Mouse (Mus musculus): Measurements from ENCODE around the gene Fam19a5.

Fam19a5 gene

GRCm38 (mm10) chr15:87543599-87544338 is at the start of gene Fam19a5:
Gene Fam19a5, plus strand, starts transcription at chr15:87544299.
- peak; percentile 75 to 87 for DNase-seq

GRCm38 (mm10) chr15:87501737-87502136 is 42.4 kb upstream of the Fam19a5 start:
- DNase-seq, result no peak

GRCm38 (mm10) chr15:87507349-87507748 is 36.8 kb upstream of the Fam19a5 start:
- DNase-seq, result no peak

- no peak for DNase-seq
Observed at GRCm38 (mm10) chr15:87510886-87511285, 33.2 kb upstream of the Fam19a5 start.

GRCm38 (mm10) chr15:87518161-87518560 is 25.9 kb upstream of the Fam19a5 start:
- no peak for DNase-seq

GRCm38 (mm10) chr15:87529271-87529670 is 14.8 kb upstream of the Fam19a5 start:
- no peak for DNase-seq

- peak in 1 of 2 experiments; percentile 55 for DNase-seq
Observed at GRCm38 (mm10) chr15:87541656-87542055, 2.4 kb upstream of the Fam19a5 start.

- DNase-seq, result peak; percentile 51 to 74
Observed at GRCm38 (mm10) chr15:87544401-87545129, 466 bp downstream of the Fam19a5 start.

GRCm38 (mm10) chr15:87545130-87545642 is 1.1 kb downstream of the Fam19a5 start:
- no peak for DNase-seq

- peak in 1 of 2 experiments; percentile 54 for DNase-seq
Observed at GRCm38 (mm10) chr15:87545731-87546360, 1.7 kb downstream of the Fam19a5 start.

GRCm38 (mm10) chr15:87547022-87547421 is 2.9 kb downstream of the Fam19a5 start:
- DNase-seq, result peak; percentile 57 to 72

- no peak for DNase-seq
Observed at GRCm38 (mm10) chr15:87549724-87550123, 5.6 kb downstream of the Fam19a5 start.

GRCm38 (mm10) chr15:87550756-87551155 is 6.7 kb downstream of the Fam19a5 start:
- DNase-seq, result peak; percentile 48

- DNase-seq, result no peak
Observed at GRCm38 (mm10) chr15:87551556-87551955, 7.5 kb downstream of the Fam19a5 start.

- DNase-seq, result peak in 1 of 2 experiments; percentile 29
Observed at GRCm38 (mm10) chr15:87555811-87556210, 11.7 kb downstream of the Fam19a5 start.

GRCm38 (mm10) chr15:87564331-87564730 is 20.2 kb downstream of the Fam19a5 start:
- peak; percentile 41 to 46 for DNase-seq

- peak; percentile 69 to 82 for DNase-seq
Observed at GRCm38 (mm10) chr15:87566040-87566929, 22.2 kb downstream of the Fam19a5 start.

- no peak for DNase-seq
Observed at GRCm38 (mm10) chr15:87570182-87570581, 26.1 kb downstream of the Fam19a5 start.

GRCm38 (mm10) chr15:87579861-87580260 is 35.8 kb downstream of the Fam19a5 start:
- DNase-seq, result no peak

- DNase-seq, result peak; percentile 33 to 39
Observed at GRCm38 (mm10) chr15:87583921-87584621, 40.0 kb downstream of the Fam19a5 start.

GRCm38 (mm10) chr15:87590975-87591374 is 46.9 kb downstream of the Fam19a5 start:
- DNase-seq, result no peak

- peak; percentile 62 to 66 for DNase-seq
Observed at GRCm38 (mm10) chr15:87596731-87597130, 52.6 kb downstream of the Fam19a5 start.

Measured in cerebellum, adult 18-20 months (tissue).